In genomic region chr10:121436258-121436645, GRCm38 (mm10) we compare ENCODE assay signal across 10 mouse cellular contexts. TPM values are rescaled to one million over a fixed set of nuclear protein-coding genes. Genes with fewer than 3 reads are reported as not detected.
DNase-seq lines count a peak whose midpoint lies in the region; ATAC-seq and TF ChIP-seq lines count a peak whose summit lies in the region.
"Had no signal": no experiment of that assay in that cellular context is flagged by ENCODE, and none has a peak within 500 bp of the region (broad histone marks: within the 10 kb centered on the region; RNA-seq: fewer than 3 reads in every experiment).

No protein-coding gene starts in this region.

- no peak for ATAC-seq in heart, postnatal 0 days (ENCODE audit: insufficient read depth, low read depth)
- ATAC-seq in limb, embryonic 13.5 days (ENCODE audit: low FRiP score, low read depth), result peak; percentile 37; the same call in 1 of the 2 replicates

- 32% methylated on average over 8 of the region's 8 CpGs for WGBS in heart, postnatal 0 days
- 7% methylated on average over 8 of the region's 8 CpGs for WGBS in limb, embryonic 13.5 days
- WGBS in cerebellum, adult 2 months, result 76% methylated on average over 8 of the region's 8 CpGs

- no peak for TF ChIP-seq CTCF in heart, postnatal 0 days (IDR thresholded peaks at IDR 0.05; ENCODE audit: low read depth)
- no peak for TF ChIP-seq CTCF in CH12.LX (conservative IDR thresholded peaks at IDR 0.05 in 1 of 2, IDR thresholded peaks at IDR 0.05 in 1 of 2; ENCODE audit: low read depth in 2 of 2, low read length in 2 of 2)
- no peak for TF ChIP-seq CTCF in cerebellum, adult 2 months (IDR thresholded peaks at IDR 0.05; ENCODE audit: borderline replicate concordance, insufficient read depth, low read depth, low read length)

- no peaks in the 10 kb centered on the region for H3K36me3 ChIP-seq in heart, postnatal 0 days (replicated peaks; ENCODE audit: control insufficient read depth, insufficient read depth, low read length)
- H3K36me3 ChIP-seq in CH12.LX (replicated peaks in 1 of 2; ENCODE audit: control insufficient read depth in 1 of 2, insufficient read depth in 1 of 2, low read length in 1 of 2), result peaks cover 0 to 5% of the 10 kb centered on the region in 2 experiments
- H3K36me3 ChIP-seq in limb, embryonic 13.5 days, result no peaks in the 10 kb centered on the region

- H3K79me2 ChIP-seq in CH12.LX (replicated peaks; ENCODE audit: control insufficient read depth, extremely low read depth, insufficient read depth, poor library complexity, severe bottlenecking), result no peaks in the 10 kb centered on the region

- TF ChIP-seq POLR2A in CH12.LX (IDR thresholded peaks at IDR 0.05; ENCODE audit: low read depth, low read length), result no peak
- no peak for TF ChIP-seq POLR2A in cerebellum, adult 2 months (IDR thresholded peaks at IDR 0.05; ENCODE audit: borderline replicate concordance, insufficient read depth, low read length)

- no peaks in the 10 kb centered on the region for H3K27me3 ChIP-seq in heart, postnatal 0 days (ENCODE audit: control insufficient read depth, insufficient read depth, low read length)
- H3K27me3 ChIP-seq in CH12.LX (replicated peaks), result no peaks in the 10 kb centered on the region
- no peaks in the 10 kb centered on the region for H3K27me3 ChIP-seq in limb, embryonic 13.5 days
- no peaks in the 10 kb centered on the region for H3K27me3 ChIP-seq in cerebellum, adult 2 months (ENCODE audit: control insufficient read depth, insufficient read depth, low read length)

- in situ Hi-C loops in CH12.LX (cut with MboI; ENCODE audit: low pct_ligation_motif_present, low pct_unique_long_range_greater_than_20kb, low sequenced_read_pairs), result no loop called here

- TF ChIP-seq RAD21 in CH12.LX (IDR thresholded peaks at IDR 0.05; ENCODE audit: low read depth, low read length), result no peak

- H3K4me3 ChIP-seq in heart, postnatal 0 days (ENCODE audit: low read depth, low read length), result no peak overlapping the region
- no peak overlapping the region for H3K4me3 ChIP-seq in CH12.LX (replicated peaks in 1 of 3; ENCODE audit: low read depth in 2 of 3, low read length in 2 of 3, poor library complexity in 1 of 3)
- no peak overlapping the region for H3K4me3 ChIP-seq in limb, embryonic 13.5 days
- no peak overlapping the region for H3K4me3 ChIP-seq in cerebellum, adult 2 months (replicated peaks; ENCODE audit: insufficient read depth, low read depth, low read length)

- no peak for DNase-seq in heart, postnatal 0 days (ENCODE audit: low spot score)
- DNase-seq in heart, adult 18-20 months, result no peak
- no peak for DNase-seq in CH12.LX (ENCODE audit: extremely low read depth)
- DNase-seq in embryo, embryonic 11 days, result peak; percentile 77
- no peak for DNase-seq in cerebellum, adult 9-11 months
- DNase-seq in right cerebral cortex, adult 2 months (ENCODE audit: low spot score in 2 of 2), result no peak
- no peak for DNase-seq in cerebellum, adult 2 months
- DNase-seq: gastrocnemius, postnatal 10 days; thymus, postnatal 25 days had no signal

- H3K4me2 ChIP-seq in heart, postnatal 0 days (ENCODE audit: low read depth, low read length), result peak overlapping the region; percentile 45; the same call in 1 of the 2 replicates
- no peak overlapping the region for H3K4me2 ChIP-seq in CH12.LX (ENCODE audit: insufficient read depth, low read depth, poor library complexity, severe bottlenecking)
- H3K4me2 ChIP-seq in limb, embryonic 13.5 days (replicated peaks), result peak overlapping the region; percentile 58

- peaks cover 74% of the 10 kb centered on the region for H3K4me1 ChIP-seq in heart, postnatal 0 days (ENCODE audit: control insufficient read depth, insufficient read depth)
- H3K4me1 ChIP-seq in CH12.LX (ENCODE audit: control insufficient read depth in 1 of 2, insufficient read depth in 2 of 2), result peaks cover 12% of the 10 kb centered on the region in 2 experiments
- H3K4me1 ChIP-seq in limb, embryonic 13.5 days, result peaks cover 71% of the 10 kb centered on the region
- peaks cover 4% of the 10 kb centered on the region; the same call in 1 of the 2 replicates for H3K4me1 ChIP-seq in cerebellum, adult 2 months (ENCODE audit: control insufficient read depth, insufficient read depth, low read length)

- no peak overlapping the region; the same call in 1 of the 2 replicates for H3K9ac ChIP-seq in heart, postnatal 0 days (replicated peaks; ENCODE audit: low read depth, low read length)
- no peak overlapping the region for H3K9ac ChIP-seq in CH12.LX (ENCODE audit: insufficient read depth, low read depth)
- H3K9ac ChIP-seq in limb, embryonic 13.5 days, result no peak overlapping the region

- no peak for TF ChIP-seq EP300 in heart, postnatal 0 days (IDR thresholded peaks at IDR 0.05; ENCODE audit: low read depth)
- no peak for TF ChIP-seq EP300 in CH12.LX (IDR thresholded peaks at IDR 0.05; ENCODE audit: low read length)

- dilution Hi-C loops in CH12.LX (cut with MboI; ENCODE audit: extremely low pct_ligation_motif_present, extremely low pct_unique_long_range_greater_than_20kb, low sequenced_read_pairs), result no loop called here

- H3K9me3 ChIP-seq in heart, postnatal 0 days (replicated peaks; ENCODE audit: control insufficient read depth, low read length), result no peaks in the 10 kb centered on the region
- H3K9me3 ChIP-seq in CH12.LX (replicated peaks; ENCODE audit: low read length), result no peaks in the 10 kb centered on the region
- no peaks in the 10 kb centered on the region for H3K9me3 ChIP-seq in limb, embryonic 13.5 days

- H3K27ac ChIP-seq in heart, postnatal 0 days (ENCODE audit: low read depth), result peak overlapping the region; percentile 79
- H3K27ac ChIP-seq in CH12.LX (ENCODE audit: insufficient read depth, low read depth), result no peak overlapping the region
- H3K27ac ChIP-seq in limb, embryonic 13.5 days, result peak overlapping the region; percentile 82
- H3K27ac ChIP-seq in cerebellum, adult 2 months (ENCODE audit: insufficient read depth, low read length), result no peak overlapping the region

TF ChIP-seq in CH12.LX, 34 proteins besides CTCF, POLR2A, EP300 and RAD21:
- TF ChIP-seq RCOR1 (conservative IDR thresholded peaks at IDR 0.05; ENCODE audit: low read depth, low read length), result no peak
- no peak for TF ChIP-seq USF2 (conservative IDR thresholded peaks at IDR 0.05; ENCODE audit: low read depth, low read length)
- no peak for TF ChIP-seq CHD2 (IDR thresholded peaks at IDR 0.05; ENCODE audit: low read length)
- TF ChIP-seq NRF1 (IDR thresholded peaks at IDR 0.05; ENCODE audit: low read depth, low read length), result peak; percentile 73
- no peak for TF ChIP-seq ZNF384 (IDR thresholded peaks at IDR 0.05; ENCODE audit: low read depth, low read length)
- TF ChIP-seq MAZ (IDR thresholded peaks at IDR 0.05; ENCODE audit: low read depth, low read length), result no peak
- TF ChIP-seq JUND (conservative IDR thresholded peaks at IDR 0.05; ENCODE audit: low read depth, low read length), result no peak
- TF ChIP-seq USF1 (IDR thresholded peaks at IDR 0.05; ENCODE audit: low read depth, low read length), result no peak

RNA-seq across cellular contexts. Expression of gene Rassf3, which starts 39.9 kb away (rescaled TPM):
- 27.9 and 32.3 TPM in 2 replicates for total RNA-seq in heart, postnatal 0 days (2014; rRNA removed; ENCODE audit: low replicate concordance)
- polyA plus RNA-seq in heart, postnatal 0 days (2015; fragmentation: Nextera tagmentation; extraction: Ambion mirVana), result 22.0 and 23.4 TPM in 2 replicates
- total RNA-seq in heart, adult 18-20 months (2021), result 100 to 1,000 TPM; 131 to 138 TPM
- total RNA-seq in CH12.LX (2012; rRNA removed) (5.7 and 7.3 TPM in 2 replicates), CH12.LX (2014; rRNA removed) (4.0 and 4.1 TPM in 2 replicates)
- 9.0 and 9.9 TPM in 2 replicates for polyA plus RNA-seq in CH12.LX (2012; ENCODE audit: insufficient read length, low read depth)
- 17.8 and 18.1 TPM in 2 replicates for polyA plus RNA-seq in limb, embryonic 13.5 days (2015; fragmentation: Nextera tagmentation; extraction: Ambion mirVana)
- polyA plus RNA-seq in cerebellum, adult 2 months (2012; rRNA removed), result 16.5 and 17.8 TPM in 2 replicates

Comparison
In these comparisons a context has a peak if more than half of its experiments do, and no peak if none do; other contexts are left out.
1. H3K27ac ChIP-seq: peak in heart, postnatal 0 days (single experiment) and limb, embryonic 13.5 days (single experiment); none in CH12.LX (single experiment) and cerebellum, adult 2 months (single experiment).